Mouse (Mus musculus) urinary bladder, adult 18-20 months (tissue): ENCODE measurements around the gene Jak1.

Experiments used
- DNase-seq, 2 experiments: peaks; one replicate each; pipeline ENCODE4 v3.0.0; 2022; ENCODE audit warnings: low spot score in 2 of 2, mixed read lengths in 2 of 2

Jak1 gene

GRCm38 (mm10) chr4:101264741-101265513 is at the start of gene Jak1:
Gene Jak1, minus strand, starts transcription at chr4:101265282.
- peak; percentile 97 to 99 for DNase-seq

DNA sequence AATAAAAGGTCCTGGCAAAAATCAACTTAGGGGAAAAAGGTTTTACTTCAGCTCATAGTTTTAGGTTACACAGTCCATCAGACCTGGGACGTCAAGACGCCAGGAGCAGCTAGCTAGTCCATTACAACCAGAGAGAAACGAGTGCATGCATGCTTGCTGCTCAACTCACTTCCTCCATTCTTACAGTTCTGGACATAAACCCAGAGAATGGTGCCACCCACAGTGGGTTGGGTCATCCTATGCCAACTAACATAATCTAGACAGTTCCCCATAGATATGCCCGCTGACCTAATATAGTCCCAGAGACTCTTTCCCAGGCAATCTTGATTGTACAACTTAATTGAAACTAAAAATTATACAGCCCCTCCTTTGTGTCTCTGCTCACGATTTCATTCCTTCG is 47.0 kb upstream of the Jak1 start:
- no peak for DNase-seq

- no peak for DNase-seq
Observed at GRCm38 (mm10) chr4:101308166-101308565, 43.1 kb upstream of the Jak1 start.

DNA sequence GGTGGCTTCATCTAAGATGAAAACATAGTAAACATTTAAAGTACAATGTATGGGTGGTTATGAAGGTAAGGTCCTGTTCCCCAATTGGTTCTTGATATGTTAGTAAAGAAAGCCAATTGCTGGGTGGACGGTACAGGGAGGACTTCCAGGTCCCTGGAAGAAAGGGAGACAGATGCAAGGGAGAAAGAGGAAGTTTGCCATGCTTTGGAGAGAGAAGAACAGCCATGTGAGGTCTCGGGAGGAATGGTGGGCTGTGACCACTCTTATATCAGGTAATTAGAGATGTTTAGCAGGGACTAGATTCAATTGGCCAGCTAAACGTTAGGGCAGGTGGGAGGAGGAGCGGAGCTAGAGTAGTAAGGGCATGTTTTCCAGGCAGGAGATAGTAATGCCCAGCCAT is 42.2 kb upstream of the Jak1 start:
- no peak for DNase-seq

GRCm38 (mm10) chr4:101306132-101306915 is 41.2 kb upstream of the Jak1 start:
- DNase-seq = no peak

DNA sequence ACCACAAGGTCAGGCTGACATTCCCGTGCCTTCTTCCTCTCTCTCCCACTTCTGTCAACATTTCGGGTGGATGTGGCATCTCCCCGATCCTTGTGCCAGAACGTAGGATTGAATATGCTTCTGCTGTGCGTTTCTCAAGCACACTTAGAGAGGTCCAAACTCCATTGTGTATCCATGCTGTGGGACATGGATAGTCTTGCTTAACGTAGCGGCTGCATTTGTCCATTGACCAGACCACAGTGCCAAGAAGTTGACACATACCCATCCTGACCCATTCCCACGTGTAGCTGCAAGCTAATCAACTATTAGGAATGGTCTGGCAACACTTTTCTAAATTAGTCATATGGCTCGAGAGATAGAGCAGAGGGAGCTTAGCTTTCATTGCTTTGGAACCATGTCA is 40.0 kb upstream of the Jak1 start:
- no peak for DNase-seq

- DNase-seq = no peak
Observed at GRCm38 (mm10) chr4:101304114-101304513, 39.0 kb upstream of the Jak1 start.

DNA sequence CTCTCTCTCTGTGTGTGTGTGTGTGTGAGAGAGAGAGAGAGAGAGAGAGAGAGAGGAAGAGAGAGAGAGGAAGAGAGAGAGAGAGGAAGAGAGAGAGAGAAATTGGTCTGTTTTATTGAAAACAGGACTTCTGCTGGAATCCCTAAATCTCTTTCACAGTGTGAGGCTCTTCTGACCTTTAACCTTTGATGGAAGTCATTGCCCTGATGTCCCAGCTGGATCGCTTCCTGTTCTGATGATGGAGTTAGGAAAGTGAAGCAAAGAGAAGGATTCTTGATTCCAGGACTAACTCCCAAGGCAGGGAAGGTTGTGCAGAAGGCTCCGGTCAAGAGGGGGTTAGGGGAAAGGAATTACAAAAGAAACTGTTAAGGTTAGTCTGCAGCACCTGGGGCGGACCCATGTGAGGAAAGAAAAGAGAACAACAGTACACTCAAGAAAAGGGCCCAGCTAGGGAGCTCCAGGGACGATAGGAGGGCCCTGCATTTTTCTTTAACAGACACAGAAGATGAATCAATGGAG is 35.4 kb upstream of the Jak1 start:
- DNase-seq = no peak

DNA sequence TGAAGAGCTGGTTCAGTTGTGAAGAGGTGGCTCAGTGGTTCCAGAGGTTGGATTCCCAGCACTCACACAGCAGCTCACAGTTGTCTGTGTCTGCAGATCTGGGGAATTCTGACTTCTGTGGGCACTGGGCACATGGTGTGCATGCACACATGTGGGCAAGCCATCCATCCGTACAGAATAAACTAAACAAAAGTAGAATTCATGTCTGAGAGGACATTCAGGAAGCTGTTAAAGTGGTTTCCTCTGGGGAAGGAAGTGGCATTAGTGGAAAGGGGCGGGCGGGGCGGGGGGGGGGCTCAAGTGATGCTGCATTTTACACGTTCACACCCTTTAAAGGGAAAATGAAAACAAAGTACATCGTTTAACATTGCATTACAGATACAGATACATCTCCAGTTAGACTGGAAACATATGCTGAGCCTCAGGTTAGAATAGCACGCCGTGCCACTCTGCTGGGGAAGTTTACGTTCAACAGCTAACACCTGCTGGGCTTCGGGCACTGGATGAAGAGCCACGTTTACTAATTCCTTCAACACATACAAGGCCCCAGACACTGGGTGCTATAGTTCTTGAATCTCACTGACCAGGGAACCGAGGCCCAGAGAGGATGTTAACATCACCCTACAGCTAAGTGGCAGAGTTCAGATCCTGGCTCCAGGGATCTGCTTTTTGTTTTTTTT is 33.4 kb upstream of the Jak1 start:
- DNase-seq = no peak

GRCm38 (mm10) chr4:101296836-101297235 is 31.8 kb upstream of the Jak1 start:
- DNase-seq = no peak

GRCm38 (mm10) chr4:101295788-101296187 is 30.7 kb upstream of the Jak1 start:
- DNase-seq = no peak

- DNase-seq = no peak
Observed at GRCm38 (mm10) chr4:101293661-101294060, 28.6 kb upstream of the Jak1 start.

- DNase-seq = peak; percentile 63 to 75
Observed at GRCm38 (mm10) chr4:101292736-101293541, 27.9 kb upstream of the Jak1 start.

DNA sequence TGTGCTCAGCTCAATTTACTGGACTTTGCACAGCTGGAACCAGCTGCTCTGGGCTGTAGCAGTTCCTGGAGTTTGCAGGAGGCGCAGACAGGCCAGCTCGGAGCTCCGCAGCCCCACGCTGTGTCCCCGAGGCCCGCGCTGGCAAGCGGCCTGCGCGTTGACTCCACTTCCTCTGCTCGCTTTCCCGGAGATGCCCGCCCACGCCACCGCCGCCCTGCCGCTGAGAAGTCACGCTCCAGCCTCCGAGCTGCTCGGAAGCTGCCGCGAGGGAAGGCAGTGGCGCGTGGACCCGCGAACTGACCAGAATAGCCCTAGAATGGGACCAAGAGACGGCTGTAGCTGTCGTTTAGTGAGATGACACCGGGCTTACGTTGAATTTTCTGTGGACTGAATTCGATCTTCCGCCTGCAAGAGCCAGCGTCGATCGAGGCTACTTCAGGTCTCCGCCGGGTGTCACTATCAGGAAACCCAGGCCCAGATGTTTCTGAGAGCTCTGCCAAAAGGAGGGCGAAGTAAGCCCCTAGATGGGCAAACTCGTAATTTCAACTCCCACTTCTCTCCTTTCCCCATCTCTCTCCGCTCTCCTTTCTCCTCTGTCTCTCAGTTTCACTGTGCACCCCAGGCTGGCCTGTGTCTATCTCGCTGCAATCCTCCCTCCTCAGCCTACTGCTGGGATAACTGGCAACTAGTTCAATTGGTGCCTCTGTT is 27.1 kb upstream of the Jak1 start:
- peak; percentile 73 to 87 for DNase-seq

DNA sequence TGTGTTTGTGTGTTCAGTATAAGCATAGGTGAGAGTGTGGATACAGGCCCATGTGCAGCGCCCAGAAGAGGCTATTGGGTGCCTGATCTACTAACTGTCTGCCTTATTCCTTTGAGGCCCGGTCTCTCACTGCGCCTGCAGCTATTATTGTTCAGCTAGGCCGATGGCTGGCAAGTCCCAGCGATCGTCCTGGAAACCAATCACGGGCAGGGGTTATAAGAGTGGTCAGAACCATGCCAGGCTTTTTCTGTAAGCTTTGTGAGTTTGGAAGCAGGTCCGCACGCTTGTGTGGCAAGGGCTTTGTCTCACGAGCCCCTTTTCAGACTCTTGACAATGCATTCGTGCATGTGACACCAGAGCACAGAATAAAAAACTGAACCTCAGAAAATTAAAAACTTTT is 23.2 kb upstream of the Jak1 start:
- no peak for DNase-seq

DNA sequence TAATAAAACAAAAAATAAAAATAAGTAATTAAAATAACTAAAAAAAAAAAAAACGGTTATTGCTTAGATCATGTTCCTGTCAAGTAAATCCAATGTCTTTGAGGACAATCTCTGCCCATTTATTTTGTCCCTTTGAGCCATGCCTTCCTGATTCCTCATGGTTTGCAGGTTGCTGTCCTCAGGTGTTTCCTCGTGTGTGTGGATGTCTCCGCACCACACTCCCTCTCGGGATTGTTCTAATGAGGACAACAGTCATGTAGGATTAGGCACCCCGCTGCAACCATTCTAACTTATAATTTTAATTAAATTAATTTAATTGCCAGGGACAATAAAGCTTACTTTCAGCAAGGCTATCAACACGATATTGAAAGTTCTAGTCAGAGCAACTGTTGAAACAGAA is 21.5 kb upstream of the Jak1 start:
- DNase-seq = no peak

- no peak for DNase-seq
Observed at GRCm38 (mm10) chr4:101285906-101286432, 20.9 kb upstream of the Jak1 start.

- no peak for DNase-seq
Observed at GRCm38 (mm10) chr4:101283938-101284337, 18.9 kb upstream of the Jak1 start.

DNA sequence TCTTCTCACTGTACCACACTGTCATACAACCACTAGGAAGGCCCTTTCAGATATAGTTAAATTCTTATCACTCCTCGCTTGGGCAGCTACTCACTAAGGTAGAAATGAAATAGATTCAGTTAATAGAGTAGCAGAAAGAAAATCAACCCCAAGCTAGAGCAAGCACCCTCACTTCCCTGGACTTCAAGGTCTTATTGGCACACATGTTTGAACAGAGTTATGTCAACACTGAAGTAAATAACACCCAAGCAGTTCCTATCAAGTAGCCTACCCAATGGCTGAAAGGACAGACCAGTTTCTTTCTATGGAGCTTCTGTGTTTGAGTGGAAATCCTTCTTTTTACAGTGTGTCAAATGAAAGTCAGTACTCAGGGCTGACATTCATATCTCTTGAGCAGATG is 17.2 kb upstream of the Jak1 start:
- DNase-seq = no peak

DNA sequence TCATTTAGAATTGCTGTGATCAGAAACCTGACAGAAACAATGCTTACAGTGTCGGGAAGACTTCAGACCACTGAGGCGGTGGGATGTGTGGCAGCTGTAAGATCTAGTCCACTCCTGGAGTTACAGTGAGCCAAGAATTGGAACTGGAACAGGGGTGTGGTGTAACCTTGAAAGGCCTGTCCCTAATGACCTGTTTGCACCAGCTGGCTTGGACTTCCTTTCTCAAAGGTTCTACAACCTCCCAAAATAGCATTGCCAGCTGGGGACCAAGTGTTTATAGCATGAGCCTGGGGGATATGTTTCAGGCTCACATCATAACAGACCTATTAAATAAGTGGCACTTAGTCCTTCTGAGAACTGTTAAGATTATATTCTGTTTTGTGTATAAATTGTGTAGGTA is 15.0 kb upstream of the Jak1 start:
- DNase-seq = no peak
